Mouse (Mus musculus) kidney, adult 2 months (tissue): ENCODE measurements around the gene Elk3. TPM values are rescaled to one million over a fixed set of nuclear protein-coding genes. Genes with fewer than 3 reads are reported as not detected.

Experiments
- DNase-seq: peaks from one replicate; pipeline ENCODE4 v3.0.0; 2021
- H3K27ac ChIP-seq: fragments of 200-500 bp; 2 replicates; pipeline ENCODE4 v1.5.1; 2012; ENCODE audit warnings: low read depth, low read length, control low read depth, inconsistent platforms; ENCODE audit not compliant: insufficient read depth
- H3K27me3 ChIP-seq: fragments of 200-500 bp; replicated peaks from 2 replicates; pipeline ENCODE4 v1.6.1; 2012; ENCODE audit warnings: mild to moderate bottlenecking, moderate library complexity, low read length, inconsistent platforms; ENCODE audit not compliant: control insufficient read depth, insufficient read depth
- H3K36me3 ChIP-seq: fragments of 200-500 bp; 2 replicates; pipeline ENCODE4 v1.6.1; 2012; ENCODE audit warnings: mild to moderate bottlenecking, moderate library complexity, low read length, inconsistent platforms; ENCODE audit not compliant: control insufficient read depth, insufficient read depth
- H3K4me1 ChIP-seq: fragments of 200-500 bp; 2 replicates; pipeline ENCODE4 v1.6.1; 2011; ENCODE audit warnings: low read length; ENCODE audit not compliant: control insufficient read depth, insufficient read depth
- H3K4me3 ChIP-seq: fragments of 200-500 bp; 2 replicates; pipeline ENCODE4 v1.5.1; 2011; ENCODE audit warnings: mild to moderate bottlenecking, low read depth, low read length, control low read depth; ENCODE audit not compliant: insufficient read depth
- CTCF ChIP-seq: fragments of 200-500 bp; conservative IDR thresholded peaks from 2 replicates; pipeline ENCODE4 v1.5.1; 2011; ENCODE audit warnings: low read depth, mild to moderate bottlenecking, control low read depth, low read length, moderate library complexity, mixed read lengths; ENCODE audit not compliant: insufficient read depth, insufficient read length
- POLR2A ChIP-seq: fragments of 200-500 bp; IDR thresholded peaks from one replicate; pipeline ENCODE4 v1.6.1; 2011; ENCODE audit warnings: low read depth, low read length, control low read depth
- WGBS: fragments of 180-500 bp; shearing (Covaris S2); methylation state at CpG from one replicate; pipeline ENCODE4 v1.1.7; 2018; 5-methylcytosine and 5-hydroxymethylcytosine counted together
- polyA plus RNA-seq: library from polyadenylated mRNA; depleted of rRNA; stranded (reverse); fragments of >200 nt; gene quantifications from 2 replicates; pipeline ENCODE4 v1.2.3, GENCODE M21; 2012

The Elk3 gene
- polyA plus RNA-seq, 1 experiment, result 28.1 TPM

GRCm38 (mm10) chr10:93250436-93251317 lies 60.3 kb downstream of the Elk3 start:
- H3K4me3 ChIP-seq, result no peak overlapping the region
- TF ChIP-seq POLR2A (no peak), CTCF (no peak)
- H3K36me3 ChIP-seq, result no peaks in the 10 kb centered on the region
- no peaks in the 10 kb centered on the region for H3K27me3 ChIP-seq
- WGBS, result 37% methylated on average over 24 of the region's 24 CpGs
- H3K27ac ChIP-seq, result peak overlapping the region; percentile 53
- 0 out of 2 replicates have a peak, but pooled peaks cover 6% of the 10 kb centered on the region for H3K4me1 ChIP-seq
- peak; percentile 40 for DNase-seq

GRCm38 (mm10) chr10:93249901-93250300 lies 61.0 kb downstream of the Elk3 start:
- H3K4me1 ChIP-seq, result 0 out of 2 replicates have a peak, but pooled peaks cover 6% of the 10 kb centered on the region
- no peaks in the 10 kb centered on the region for H3K27me3 ChIP-seq
- no peaks in the 10 kb centered on the region for H3K36me3 ChIP-seq
- H3K4me3 ChIP-seq, result no peak overlapping the region
- 77% methylated on average over 7 of the region's 7 CpGs for WGBS
- no peak overlapping the region for H3K27ac ChIP-seq
- no peak for DNase-seq
- no peak for TF ChIP-seq POLR2A
- no peak for TF ChIP-seq CTCF

- TF ChIP-seq CTCF, result no peak
- no peak for TF ChIP-seq POLR2A
- no peak overlapping the region for H3K27ac ChIP-seq
- DNase-seq, result no peak
- no peak overlapping the region for H3K4me3 ChIP-seq
- H3K36me3 ChIP-seq, result no peaks in the 10 kb centered on the region
- no peaks in the 10 kb centered on the region for H3K27me3 ChIP-seq
- WGBS, result 83% methylated on average over 8 of the region's 8 CpGs
- H3K4me1 ChIP-seq, result 0 out of 2 replicates have a peak, but pooled peaks cover 6% of the 10 kb centered on the region
These were observed 62.5 kb downstream of the Elk3 start for GRCm38 (mm10) chr10:93248416-93248815.

GRCm38 (mm10) chr10:93247902-93248301 lies 63.0 kb downstream of the Elk3 start:
- no peaks in the 10 kb centered on the region for H3K36me3 ChIP-seq
- TF ChIP-seq POLR2A (no peak), CTCF (no peak)
- WGBS, result 58% methylated on average over 6 of the region's 6 CpGs
- H3K4me3 ChIP-seq, result no peak overlapping the region
- no peaks in the 10 kb centered on the region for H3K27me3 ChIP-seq
- no peak overlapping the region for H3K27ac ChIP-seq
- DNase-seq, result no peak
- 0 out of 2 replicates have a peak, but pooled peaks cover 6% of the 10 kb centered on the region for H3K4me1 ChIP-seq

GRCm38 (mm10) chr10:93247422-93247821 lies 63.5 kb downstream of the Elk3 start:
- no peak for DNase-seq
- TF ChIP-seq POLR2A (no peak), CTCF (no peak)
- H3K4me1 ChIP-seq, result 0 out of 2 replicates have a peak, but pooled peaks cover 6% of the 10 kb centered on the region

GRCm38 (mm10) chr10:93246185-93246920 lies 64.6 kb downstream of the Elk3 start:
- H3K36me3 ChIP-seq, result no peaks in the 10 kb centered on the region
- TF ChIP-seq CTCF (no peak), POLR2A (no peak)
- H3K27ac ChIP-seq, result no peak overlapping the region
- 0 out of 2 replicates have a peak, but pooled peaks cover 5% of the 10 kb centered on the region for H3K4me1 ChIP-seq
- DNase-seq, result no peak
- no peak overlapping the region for H3K4me3 ChIP-seq
- 87% methylated on average over 7 of the region's 7 CpGs for WGBS
- H3K27me3 ChIP-seq, result no peaks in the 10 kb centered on the region

More at GRCm38 (mm10) chr10:93247422-93247821, 63.5 kb downstream of the Elk3 start:
- 77% methylated on average over 12 of the region's 12 CpGs for WGBS
- Histone ChIP-seq H3K4me3 (no peak overlapping the region), H3K36me3 (no peaks in the 10 kb centered on the region), H3K27me3 (no peaks in the 10 kb centered on the region), H3K27ac (no peak overlapping the region)
